Mouse (Mus musculus): ENCODE results near the gene Ric8b.

GRCm38 (mm10) chr10:84909021-84909801 is 8.2 kb upstream of the Ric8b start:
- TF ChIP-seq CTCF (IDR thresholded peaks at IDR 0.05; ENCODE audit: borderline replicate concordance, extremely low read depth, insufficient read depth, insufficient read length): no peak
- no peak for TF ChIP-seq POLR2A (IDR thresholded peaks at IDR 0.05; ENCODE audit: borderline replicate concordance, extremely low read depth, insufficient read depth, insufficient read length, poor library complexity, severe bottlenecking)

Data from brain, embryonic 14.5 days (tissue).